Comparison of ENCODE assay signal across 8 mouse cellular contexts in the genomic region with DNA sequence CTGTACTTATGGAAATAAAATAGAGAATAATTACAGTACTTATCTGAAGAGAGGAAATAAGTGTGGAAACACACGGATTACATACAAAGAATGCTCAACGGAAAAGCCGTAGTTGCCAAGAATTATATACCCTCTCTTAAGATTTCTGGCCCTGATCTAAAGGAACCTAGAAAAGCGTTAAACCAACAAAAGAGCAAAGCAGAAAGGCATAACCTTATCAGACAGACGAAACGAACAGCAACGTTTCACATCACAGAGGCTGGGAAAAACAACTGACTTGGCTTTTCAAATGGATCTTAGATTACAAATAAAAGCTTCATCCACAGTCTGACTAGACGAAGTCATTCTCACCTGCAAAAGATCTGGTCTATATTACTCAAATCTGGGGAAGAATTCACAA. TPM values are rescaled to one million over a fixed set of nuclear protein-coding genes. Genes with fewer than 3 reads are reported as not detected.
A peak's percentile ranks its signal among the peaks of the same experiment; 100 is the strongest.
DNase-seq lines count a peak whose midpoint lies in the region; ATAC-seq and TF ChIP-seq lines count a peak whose summit lies in the region.

No protein-coding gene starts in this region.

- peak overlapping the region; percentile 98 for H3K9ac ChIP-seq in liver, embryonic 11.5 days (ENCODE audit: low read depth, low read length)

- H3K9me3 ChIP-seq in erythroblast, embryonic 14.5 days (ENCODE audit: control insufficient read depth, low read length) = no peaks in the 10 kb centered on the region
- H3K9me3 ChIP-seq in liver, embryonic 11.5 days (ENCODE audit: control insufficient read depth, low read length) = no peaks in the 10 kb centered on the region

- H3K27ac ChIP-seq in spleen, adult 2 months (ENCODE audit: insufficient read depth, low read length) = no peak overlapping the region
- peak overlapping the region; percentile 99 for H3K27ac ChIP-seq in liver, embryonic 11.5 days (ENCODE audit: low read depth, low read length)

- H3K4me3 ChIP-seq in erythroblast, embryonic 14.5 days (replicated peaks) = peak overlapping the region; percentile 93
- H3K4me3 ChIP-seq in spleen, adult 2 months (ENCODE audit: extremely low read depth, insufficient read depth, insufficient read length) = peak overlapping the region; percentile 95
- peak overlapping the region; percentile 88 for H3K4me3 ChIP-seq in liver, embryonic 11.5 days (ENCODE audit: low read depth, low read length)

- no peak for TF ChIP-seq CTCF in spleen, adult 2 months (IDR thresholded peaks at IDR 0.05; ENCODE audit: extremely low read depth, insufficient read depth, insufficient read length, insufficient replicate concordance)

- peaks cover 50% of the 10 kb centered on the region for H3K4me1 ChIP-seq in erythroblast, embryonic 14.5 days (ENCODE audit: control insufficient read depth)
- H3K4me1 ChIP-seq in spleen, adult 2 months (ENCODE audit: control insufficient read depth, insufficient read depth, insufficient read length) = peaks cover 21% of the 10 kb centered on the region
- peaks cover 16% of the 10 kb centered on the region for H3K4me1 ChIP-seq in liver, embryonic 11.5 days (replicated peaks; ENCODE audit: control insufficient read depth, insufficient read depth, low read length)

- H3K27me3 ChIP-seq in erythroblast, embryonic 14.5 days (ENCODE audit: control insufficient read depth) = no peaks in the 10 kb centered on the region
- H3K27me3 ChIP-seq in spleen, adult 2 months (ENCODE audit: control insufficient read depth, insufficient read depth, low read length) = no peaks in the 10 kb centered on the region
- H3K27me3 ChIP-seq in liver, embryonic 11.5 days (replicated peaks; ENCODE audit: control insufficient read depth, insufficient read depth, low read length) = no peaks in the 10 kb centered on the region

- DNase-seq in spleen, adult 2 months (ENCODE audit: low read depth in 1 of 2, low spot score in 2 of 2) = no peak
- DNase-seq in spleen, postnatal 4 days (ENCODE audit: low spot score in 2 of 2) = no peak
- no peak for DNase-seq in liver, embryonic 11.5 days (ENCODE audit: low spot score)
- no peak for DNase-seq in urinary bladder, adult 2 months (ENCODE audit: low spot score)
- DNase-seq in T-cell, adult 2 months (ENCODE audit: low spot score) = no peak
- DNase-seq in thymus, postnatal 36 days = no peak

- peak overlapping the region; percentile 76 for H3K4me2 ChIP-seq in liver, embryonic 11.5 days

- peaks cover 43% of the 10 kb centered on the region for H3K36me3 ChIP-seq in erythroblast, embryonic 14.5 days (ENCODE audit: control insufficient read depth)
- no peaks in the 10 kb centered on the region for H3K36me3 ChIP-seq in spleen, adult 2 months (ENCODE audit: control insufficient read depth, insufficient read depth, low read length)
- H3K36me3 ChIP-seq in liver, embryonic 11.5 days (ENCODE audit: control insufficient read depth, insufficient read depth, low read length) = no peaks in the 10 kb centered on the region

- ATAC-seq in erythroblast, adult 5-6 weeks (replicated peaks; ENCODE audit: low FRiP score, poor library complexity, severe bottlenecking) = no peak
- no peak for ATAC-seq in liver, embryonic 11.5 days (replicated peaks; ENCODE audit: low FRiP score)

- 2% methylated on average over 8 of the region's 8 CpGs for WGBS in spleen, adult 2 months
- whole genome bisulfite sequencing in liver, embryonic 11.5 days = 9% methylated on average over 8 of the region's 8 CpGs

- TF ChIP-seq POLR2A in spleen, adult 2 months (IDR thresholded peaks at IDR 0.05; ENCODE audit: low read depth, low read length) = no peak

RNA-seq across cellular contexts. Expression of a gene that starts 1.4 kb away (rescaled TPM):
- polyA plus RNA-seq in erythroblast, embryonic 14.5 days (2012) = 0.36 and 0.48 TPM in 2 replicates
- 42.7 and 44.9 TPM in 2 replicates for total RNA-seq in erythroblast, adult 5-6 weeks (2015; ENCODE audit: low replicate concordance)
- 172 and 196 TPM in 2 replicates for total RNA-seq in erythroblast, adult 5-6 weeks (2017; ENCODE audit: low replicate concordance)
- 7.2 and 8.0 TPM in 2 replicates for polyA plus RNA-seq in spleen, adult 2 months (2012; rRNA removed)
- polyA plus RNA-seq in liver, embryonic 11.5 days (2014; fragmentation: Nextera tagmentation; extraction: Ambion mirVana) = 24.4 and 27.9 TPM in 2 replicates
- 20.2 and 21.2 TPM in 2 replicates for polyA plus RNA-seq in urinary bladder, adult 2 months (2012; rRNA removed)

RNA-seq across cellular contexts. Expression of a gene that starts 35.6 kb away (rescaled TPM):
- polyA plus RNA-seq in erythroblast, embryonic 14.5 days (2012) = 0.04 and 0.05 TPM in 2 replicates
- 1.3 TPM in 1 of 2 replicates, not detected in the other for total RNA-seq in erythroblast, adult 5-6 weeks (2015; ENCODE audit: low replicate concordance)
- total RNA-seq in erythroblast, adult 5-6 weeks (2017; ENCODE audit: low replicate concordance) = 1.3 and 2.5 TPM in 2 replicates
- polyA plus RNA-seq in spleen, adult 2 months (2012; rRNA removed) = 6.7 and 9.2 TPM in 2 replicates
- 56.8 and 57.5 TPM in 2 replicates for polyA plus RNA-seq in liver, embryonic 11.5 days (2014; fragmentation: Nextera tagmentation; extraction: Ambion mirVana)
- 130 and 159 TPM in 2 replicates for polyA plus RNA-seq in urinary bladder, adult 2 months (2012; rRNA removed)
